Mouse (Mus musculus): ENCODE measurements around the gene Hspa4. TPM values are rescaled to one million over a fixed set of nuclear protein-coding genes. Genes with fewer than 3 reads are reported as not detected.

Hspa4 gene
- polyA plus RNA-seq, 1 experiment from 2014 or later: 72.8 TPM

Other genes with a start within 250 kb of the Hspa4 start
- gene Zcchc10, start 24.2 kb upstream of the Hspa4 start, polyA plus RNA-seq (2015; fragmentation: Nextera tagmentation; extraction: Ambion mirVana): 12.8 and 16.7 TPM in 2 replicates
- 23.0 and 31.7 TPM in 2 replicates for gene Aff4, start 50.4 kb upstream of the Hspa4 start, polyA plus RNA-seq (2015; fragmentation: Nextera tagmentation; extraction: Ambion mirVana)
- gene Leap2, start 122.7 kb upstream of the Hspa4 start, polyA plus RNA-seq (2015; fragmentation: Nextera tagmentation; extraction: Ambion mirVana): 0.39 TPM in 1 of 2 replicates, not detected in the other
- gene Uqcrq, start 130.4 kb upstream of the Hspa4 start, polyA plus RNA-seq (2015; fragmentation: Nextera tagmentation; extraction: Ambion mirVana): 1,391 and 1,425 TPM in 2 replicates
- gene Gdf9, start 130.6 kb upstream of the Hspa4 start, polyA plus RNA-seq (2015; fragmentation: Nextera tagmentation; extraction: Ambion mirVana): 1.2 and 1.6 TPM in 2 replicates
- gene Gm10447, start 156.7 kb upstream of the Hspa4 start, polyA plus RNA-seq (2015; fragmentation: Nextera tagmentation; extraction: Ambion mirVana): 0.06 and 0.09 TPM in 2 replicates
- gene Shroom1, start 156.7 kb upstream of the Hspa4 start, polyA plus RNA-seq (2015; fragmentation: Nextera tagmentation; extraction: Ambion mirVana): 1.3 and 1.8 TPM in 2 replicates
- not detected in 2 replicates for gene Gm9837, start 170.0 kb upstream of the Hspa4 start, polyA plus RNA-seq (2015; fragmentation: Nextera tagmentation; extraction: Ambion mirVana)
- gene Gm9945, start 179.7 kb upstream of the Hspa4 start, polyA plus RNA-seq (2015; fragmentation: Nextera tagmentation; extraction: Ambion mirVana): not detected in 2 replicates
- 0.17 and 0.18 TPM in 2 replicates for gene Sowaha, start 179.8 kb upstream of the Hspa4 start, polyA plus RNA-seq (2015; fragmentation: Nextera tagmentation; extraction: Ambion mirVana)
- gene Sept8, start 218.8 kb upstream of the Hspa4 start, polyA plus RNA-seq (2015; fragmentation: Nextera tagmentation; extraction: Ambion mirVana): 22.9 and 23.3 TPM in 2 replicates